ENCODE assay signal across 8 mouse cellular contexts in genomic region chr9:32544731-32545661, GRCm38 (mm10). TPM values are rescaled to one million over a fixed set of nuclear protein-coding genes. Genes with fewer than 3 reads are reported as not detected.
DNase-seq lines count a peak whose midpoint lies in the region; ATAC-seq lines count a peak whose summit lies in the region.

No protein-coding gene starts in this region.

- H3K4me1 ChIP-seq in embryonic facial prominence, embryonic 12.5 days, result peaks cover 72% of the 10 kb centered on the region
- H3K4me1 ChIP-seq in hindbrain, embryonic 11.5 days (replicated peaks; ENCODE audit: control insufficient read depth, insufficient read depth, low read length), result peaks cover 16% of the 10 kb centered on the region; the same call in 1 of the 2 replicates
- peaks cover 73% of the 10 kb centered on the region for H3K4me1 ChIP-seq in limb, embryonic 12.5 days (replicated peaks)
- H3K4me1 ChIP-seq in neural tube, embryonic 12.5 days, result peaks cover 63% of the 10 kb centered on the region

- WGBS in embryonic facial prominence, embryonic 12.5 days, result under 1% methylated on average over 40 of the region's 40 CpGs
- WGBS in hindbrain, embryonic 11.5 days, result 1% methylated on average over 40 of the region's 40 CpGs
- under 1% methylated on average over 40 of the region's 40 CpGs for WGBS in limb, embryonic 12.5 days
- under 1% methylated on average over 40 of the region's 40 CpGs for WGBS in neural tube, embryonic 12.5 days

- H3K27me3 ChIP-seq in embryonic facial prominence, embryonic 12.5 days, result peaks cover 19% of the 10 kb centered on the region
- peaks cover 88% of the 10 kb centered on the region for H3K27me3 ChIP-seq in hindbrain, embryonic 11.5 days (ENCODE audit: control insufficient read depth, insufficient read depth, low read length)
- H3K27me3 ChIP-seq in limb, embryonic 12.5 days, result peaks cover 15% of the 10 kb centered on the region
- peaks cover 96% of the 10 kb centered on the region for H3K27me3 ChIP-seq in neural tube, embryonic 12.5 days (replicated peaks)

- no peaks in the 10 kb centered on the region for H3K9me3 ChIP-seq in embryonic facial prominence, embryonic 12.5 days
- H3K9me3 ChIP-seq in hindbrain, embryonic 11.5 days (ENCODE audit: control insufficient read depth, low read length), result no peaks in the 10 kb centered on the region
- no peaks in the 10 kb centered on the region for H3K9me3 ChIP-seq in limb, embryonic 12.5 days
- no peaks in the 10 kb centered on the region for H3K9me3 ChIP-seq in neural tube, embryonic 12.5 days

- H3K27ac ChIP-seq in embryonic facial prominence, embryonic 12.5 days, result peak overlapping the region; percentile 92
- H3K27ac ChIP-seq in hindbrain, embryonic 11.5 days (ENCODE audit: low read depth, low read length), result 0 out of 2 replicates have a peak overlapping the region, but pooled peaks have one; percentile 14
- peak overlapping the region; percentile 98 for H3K27ac ChIP-seq in limb, embryonic 12.5 days
- H3K27ac ChIP-seq in neural tube, embryonic 12.5 days, result no peak overlapping the region

- peak overlapping the region; percentile 75 for H3K4me2 ChIP-seq in embryonic facial prominence, embryonic 12.5 days (replicated peaks)
- H3K4me2 ChIP-seq in hindbrain, embryonic 11.5 days (replicated peaks; ENCODE audit: low read depth, low read length), result 0 out of 2 replicates have a peak overlapping the region, but pooled peaks have one; percentile 4
- H3K4me2 ChIP-seq in limb, embryonic 12.5 days, result peak overlapping the region; percentile 71
- H3K4me2 ChIP-seq in neural tube, embryonic 12.5 days (replicated peaks), result peak overlapping the region; percentile 44

- peak overlapping the region; percentile 23; the same call in 1 of the 2 replicates for H3K4me3 ChIP-seq in embryonic facial prominence, embryonic 12.5 days
- no peak overlapping the region for H3K4me3 ChIP-seq in hindbrain, embryonic 11.5 days (ENCODE audit: low read depth, low read length)
- H3K4me3 ChIP-seq in limb, embryonic 12.5 days (replicated peaks), result peak overlapping the region; percentile 24
- H3K4me3 ChIP-seq in neural tube, embryonic 12.5 days, result peak overlapping the region; percentile 7; the same call in 1 of the 2 replicates

- peak overlapping the region; percentile 20; the same call in 1 of the 2 replicates for H3K9ac ChIP-seq in embryonic facial prominence, embryonic 12.5 days
- no peak overlapping the region for H3K9ac ChIP-seq in hindbrain, embryonic 11.5 days (ENCODE audit: low read depth, low read length)
- peak overlapping the region; percentile 48; the same call in 1 of the 2 replicates for H3K9ac ChIP-seq in limb, embryonic 12.5 days (replicated peaks)
- H3K9ac ChIP-seq in neural tube, embryonic 12.5 days, result no peak overlapping the region

- DNase-seq in B cell, adult 2 months, result peak; percentile 53 to 54
- DNase-seq in hindbrain, embryonic 11.5 days (ENCODE audit: low spot score), result peak; percentile 54
- no peak for DNase-seq in frontal cortex, adult 2 months (ENCODE audit: extremely low spot score in 1 of 2, low spot score in 1 of 2)
- DNase-seq in right cerebral cortex, postnatal 10 days (ENCODE audit: low spot score in 2 of 2), result no peak
- no peak for DNase-seq in urinary bladder, adult 2 months (ENCODE audit: low spot score)

- ATAC-seq in embryonic facial prominence, embryonic 12.5 days (ENCODE audit: insufficient number of reproducible peaks, insufficient read depth, low FRiP score, low TSS enrichment), result no peak
- no peak for ATAC-seq in hindbrain, embryonic 11.5 days (ENCODE audit: low FRiP score)
- no peak for ATAC-seq in limb, embryonic 12.5 days (ENCODE audit: insufficient number of reproducible peaks, insufficient read depth, low FRiP score, low TSS enrichment, low read depth)
- ATAC-seq in neural tube, embryonic 12.5 days (ENCODE audit: low FRiP score, low read depth), result no peak

- H3K36me3 ChIP-seq in embryonic facial prominence, embryonic 12.5 days, result no peaks in the 10 kb centered on the region
- no peaks in the 10 kb centered on the region for H3K36me3 ChIP-seq in hindbrain, embryonic 11.5 days (ENCODE audit: control insufficient read depth, insufficient read depth, low read length)
- no peaks in the 10 kb centered on the region for H3K36me3 ChIP-seq in limb, embryonic 12.5 days
- H3K36me3 ChIP-seq in neural tube, embryonic 12.5 days, result no peaks in the 10 kb centered on the region

RNA-seq across cellular contexts. Expression of gene Fli1, which starts 2.3 kb away (rescaled TPM):
- 39.2 and 40.9 TPM in 2 replicates for polyA plus RNA-seq in embryonic facial prominence, embryonic 12.5 days (2016; fragmentation: Nextera tagmentation; extraction: Ambion mirVana)
- 18.6 and 22.2 TPM in 2 replicates for polyA plus RNA-seq in hindbrain, embryonic 11.5 days (2014; fragmentation: Nextera tagmentation; extraction: Ambion mirVana)
- polyA plus RNA-seq in limb, embryonic 12.5 days (2016; fragmentation: Nextera tagmentation; extraction: Ambion mirVana), result 55.6 and 55.9 TPM in 2 replicates
- polyA plus RNA-seq in neural tube, embryonic 12.5 days (2016; fragmentation: Nextera tagmentation; extraction: Ambion mirVana), result 15.4 and 18.6 TPM in 2 replicates
- polyA plus RNA-seq in frontal cortex, adult 2 months (2012; rRNA removed), result 3.1 and 4.6 TPM in 2 replicates
- polyA plus RNA-seq in urinary bladder, adult 2 months (2012; rRNA removed), result 6.0 and 7.6 TPM in 2 replicates

Comparison
In these comparisons a context has a peak if more than half of its experiments do, and no peak if none do; other contexts are left out.
1. DNase-seq: peak in B cell, adult 2 months (2 of 2) and hindbrain, embryonic 11.5 days (single experiment); none in frontal cortex, adult 2 months (0 of 2), right cerebral cortex, postnatal 10 days (0 of 2) and urinary bladder, adult 2 months (single experiment).
2. H3K4me2 ChIP-seq: peak in every context shown above with its lines; median percentile 75 in embryonic facial prominence, embryonic 12.5 days; 71 in limb, embryonic 12.5 days; 44 in neural tube, embryonic 12.5 days; 4 in hindbrain, embryonic 11.5 days.
3. H3K9ac ChIP-seq: peak in embryonic facial prominence, embryonic 12.5 days (single experiment) and limb, embryonic 12.5 days (single experiment); none in hindbrain, embryonic 11.5 days (single experiment) and neural tube, embryonic 12.5 days (single experiment).